Mouse (Mus musculus) neural tube, embryonic 14.5 days (tissue): ENCODE results near the gene Serbp1. TPM values are rescaled to one million over a fixed set of nuclear protein-coding genes. Genes with fewer than 3 reads are reported as not detected.

Experiments used
- ATAC-seq: fragments of 200-750 bp; cut with Nextera tagmentation; 2 replicates; pipeline ENCODE4 v1.8.0; 2017; ENCODE audit warnings: low read depth, mild to moderate bottlenecking, moderate TSS enrichment, moderate library complexity
- H3K27ac ChIP-seq: fragments of 300-500 bp; sonication (generic); 2 replicates; pipeline ENCODE4 v1.5.1; 2014; ENCODE audit warnings: low read depth, mild to moderate bottlenecking, control low read depth, low read length, moderate library complexity, mixed read lengths
- H3K27me3 ChIP-seq: fragments of 300-500 bp; sonication (generic); 2 replicates; pipeline ENCODE4 v1.6.1; 2014; ENCODE audit warnings: low read length; ENCODE audit not compliant: control insufficient read depth, insufficient read depth
- H3K36me3 ChIP-seq: fragments of 300-500 bp; sonication (generic); 2 replicates; pipeline ENCODE4 v1.6.1; 2014; ENCODE audit warnings: low read length, mixed read lengths; ENCODE audit not compliant: control insufficient read depth, insufficient read depth
- H3K4me1 ChIP-seq: fragments of 300-500 bp; sonication (generic); 2 replicates; pipeline ENCODE4 v1.6.1; 2014; ENCODE audit warnings: low read length; ENCODE audit not compliant: control insufficient read depth, insufficient read depth
- H3K4me2 ChIP-seq: fragments of 300-500 bp; sonication (generic); 2 replicates; pipeline ENCODE4 v1.6.1; 2014; ENCODE audit warnings: mild to moderate bottlenecking, low read depth, low read length, control low read depth
- H3K4me3 ChIP-seq: fragments of 300-500 bp; sonication (generic); 2 replicates; pipeline ENCODE4 v1.5.1; 2014; ENCODE audit warnings: low read depth, low read length, control low read depth, mixed read lengths
- H3K9ac ChIP-seq: fragments of 300-500 bp; sonication (generic); replicated peaks from 2 replicates; pipeline ENCODE4 v1.6.1; 2014; ENCODE audit warnings: low read depth, mild to moderate bottlenecking, control low read depth, low read length, mixed read lengths
- H3K9me3 ChIP-seq: fragments of 300-500 bp; sonication (generic); 2 replicates; pipeline ENCODE4 v1.6.1; 2016; ENCODE audit warnings: low read length; ENCODE audit not compliant: control insufficient read depth
- polyA plus RNA-seq: library from polyadenylated mRNA; unstranded; fragments of >200 nt; fragmentation: Nextera tagmentation; extraction: Ambion mirVana; gene quantifications from 2 replicates; pipeline ENCODE4 v1.2.1, GENCODE M21; 2014

Serbp1 gene
- polyA plus RNA-seq, 1 experiment from 2014 or later, result 305 TPM

GRCm38 (mm10) chr6:67339494-67339893, 101.5 kb downstream of the Serbp1 start:
- Histone ChIP-seq H3K36me3 (no peaks in the 10 kb centered on the region), H3K27me3 (no peaks in the 10 kb centered on the region), H3K9me3 (no peaks in the 10 kb centered on the region), H3K4me1 (no peaks in the 10 kb centered on the region), H3K4me2 (no peak overlapping the region), H3K4me3 (no peak overlapping the region), H3K9ac (no peak overlapping the region), H3K27ac (no peak overlapping the region)
- ATAC-seq, result no peak

Other genes with a start within 250 kb of the Serbp1 start
- gene Gadd45a, start 200.7 kb upstream of the Serbp1 start, polyA plus RNA-seq, result 12.9 and 14.6 TPM in 2 replicates
- gene Il12rb2, start 138.0 kb downstream of the Serbp1 start, polyA plus RNA-seq, result 0.09 and 0.11 TPM in 2 replicates